Mouse (Mus musculus): ENCODE results near the gene Vps37c. TPM values are rescaled to one million over a fixed set of nuclear protein-coding genes. Genes with fewer than 3 reads are reported as not detected.

Gene Vps37c
- polyA plus RNA-seq, 1 experiment from 2014 or later = 21.9 TPM

DNA sequence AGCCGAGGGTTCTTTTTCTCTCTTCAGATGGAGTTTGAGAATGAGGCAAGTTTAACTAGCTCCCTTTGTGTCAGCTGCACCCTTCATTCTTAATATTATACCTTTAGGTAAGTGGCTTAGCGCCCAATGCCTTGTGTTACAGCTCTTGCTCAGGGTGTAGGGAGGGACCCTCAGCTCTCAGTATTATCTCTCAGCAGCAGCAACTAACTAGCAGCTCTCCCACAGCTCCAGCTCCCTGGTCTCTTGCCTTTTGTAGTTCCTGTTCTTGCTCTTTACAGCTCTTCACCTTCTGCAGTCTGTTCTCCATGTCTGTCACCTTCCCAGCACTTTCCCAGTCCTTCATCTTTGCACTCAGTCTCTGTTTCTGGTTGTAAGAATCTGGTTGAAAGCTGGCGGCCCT, 3.1 kb downstream of the Vps37c start:
- no peaks in the 10 kb centered on the region for H3K9me3 ChIP-seq (replicated peaks; ENCODE audit: control insufficient read depth, low read length)
- peaks cover 34% of the 10 kb centered on the region for H3K4me1 ChIP-seq (ENCODE audit: control insufficient read depth, insufficient read depth, low read length)
- 0 out of 2 replicates have a peak overlapping the region, but pooled peaks have one; percentile 9 for H3K4me2 ChIP-seq
- 53% methylated on average over 3 of the region's 3 CpGs for WGBS (ENCODE audit: insufficient replicate concordance)
- H3K27ac ChIP-seq (ENCODE audit: low read depth, low read length) = no peak overlapping the region; the same call in 1 of the 2 replicates
- H3K27me3 ChIP-seq (ENCODE audit: control insufficient read depth, insufficient read depth, low read length) = no peaks in the 10 kb centered on the region
- no peak overlapping the region for H3K4me3 ChIP-seq (ENCODE audit: low read depth, low read length)
- no peak for ATAC-seq (replicated peaks; ENCODE audit: insufficient number of reproducible peaks, low FRiP score, low TSS enrichment)
- peak overlapping the region; percentile 50; the same call in 1 of the 2 replicates for H3K9ac ChIP-seq (ENCODE audit: low read depth, low read length)
- no peaks in the 10 kb centered on the region for H3K36me3 ChIP-seq (ENCODE audit: control insufficient read depth, insufficient read depth, low read length)

- Histone ChIP-seq H3K4me1 (ENCODE audit: control insufficient read depth, insufficient read depth, low read length) (peaks cover 39% of the 10 kb centered on the region), H3K9ac (ENCODE audit: low read depth, low read length) (no peak overlapping the region), H3K36me3 (ENCODE audit: control insufficient read depth, insufficient read depth, low read length) (no peaks in the 10 kb centered on the region), H3K4me2 (no peak overlapping the region), H3K27me3 (ENCODE audit: control insufficient read depth, insufficient read depth, low read length) (no peaks in the 10 kb centered on the region), H3K4me3 (ENCODE audit: low read depth, low read length) (no peak overlapping the region), H3K27ac (ENCODE audit: low read depth, low read length) (no peak overlapping the region), H3K9me3 (replicated peaks; ENCODE audit: control insufficient read depth, low read length) (no peaks in the 10 kb centered on the region)
- 86% methylated on average over 4 of the region's 4 CpGs for WGBS (ENCODE audit: insufficient replicate concordance)
- ATAC-seq (replicated peaks; ENCODE audit: insufficient number of reproducible peaks, low FRiP score, low TSS enrichment) = no peak
These were observed 3.8 kb downstream of the Vps37c start for GRCm38 (mm10) chr19:10692361-10692760.

GRCm38 (mm10) chr19:10693926-10694682, 5.6 kb downstream of the Vps37c start:
- no peak for ATAC-seq (replicated peaks; ENCODE audit: insufficient number of reproducible peaks, low FRiP score, low TSS enrichment)
- no peaks in the 10 kb centered on the region for H3K9me3 ChIP-seq (replicated peaks; ENCODE audit: control insufficient read depth, low read length)
- H3K36me3 ChIP-seq (ENCODE audit: control insufficient read depth, insufficient read depth, low read length) = no peaks in the 10 kb centered on the region
- 84% methylated on average over 10 of the region's 10 CpGs for WGBS (ENCODE audit: insufficient replicate concordance)
- no peak overlapping the region for H3K27ac ChIP-seq (ENCODE audit: low read depth, low read length)
- H3K4me3 ChIP-seq (ENCODE audit: low read depth, low read length) = no peak overlapping the region
- H3K4me1 ChIP-seq (ENCODE audit: control insufficient read depth, insufficient read depth, low read length) = peaks cover 49% of the 10 kb centered on the region
- no peaks in the 10 kb centered on the region for H3K27me3 ChIP-seq (ENCODE audit: control insufficient read depth, insufficient read depth, low read length)
- no peak overlapping the region for H3K9ac ChIP-seq (ENCODE audit: low read depth, low read length)
- H3K4me2 ChIP-seq = no peak overlapping the region

DNA sequence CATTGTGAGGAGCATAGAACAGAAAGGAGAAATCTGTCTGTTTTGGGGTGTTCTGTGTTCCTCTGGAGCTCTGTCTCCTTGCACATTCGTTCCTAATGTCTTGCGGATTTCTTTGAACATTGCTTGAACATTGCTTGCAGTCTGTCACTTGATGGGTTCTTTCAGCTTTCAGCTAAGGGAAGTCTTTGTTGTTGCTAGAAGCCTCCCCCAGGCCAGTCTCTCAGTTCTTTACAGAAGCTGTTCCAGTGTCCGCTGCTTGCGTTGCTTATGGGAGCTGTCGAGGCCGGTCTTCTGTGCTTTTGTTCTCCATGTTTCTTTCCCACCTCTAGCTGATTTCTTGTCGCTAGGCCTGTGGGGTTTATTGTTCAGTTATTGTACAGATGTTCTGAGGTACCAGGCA, 7.3 kb downstream of the Vps37c start:
- H3K27ac ChIP-seq (ENCODE audit: low read depth, low read length) = 0 out of 2 replicates have a peak overlapping the region, but pooled peaks have one; percentile 2

GRCm38 (mm10) chr19:10698131-10698991, 9.8 kb downstream of the Vps37c start:
- H3K36me3 ChIP-seq (ENCODE audit: control insufficient read depth, insufficient read depth, low read length) = no peaks in the 10 kb centered on the region
- peaks cover 51% of the 10 kb centered on the region for H3K4me1 ChIP-seq (ENCODE audit: control insufficient read depth, insufficient read depth, low read length)
- WGBS (ENCODE audit: insufficient replicate concordance) = 62% methylated on average over 9 of the region's 9 CpGs
- no peaks in the 10 kb centered on the region for H3K9me3 ChIP-seq (replicated peaks; ENCODE audit: control insufficient read depth, low read length)
- H3K9ac ChIP-seq (ENCODE audit: low read depth, low read length) = no peak overlapping the region
- no peak for ATAC-seq (replicated peaks; ENCODE audit: insufficient number of reproducible peaks, low FRiP score, low TSS enrichment)
- H3K4me3 ChIP-seq (ENCODE audit: low read depth, low read length) = no peak overlapping the region
- H3K27me3 ChIP-seq (ENCODE audit: control insufficient read depth, insufficient read depth, low read length) = no peaks in the 10 kb centered on the region
- H3K4me2 ChIP-seq = no peak overlapping the region
- H3K27ac ChIP-seq (ENCODE audit: low read depth, low read length) = no peak overlapping the region

More for the DNA sequence above, 7.3 kb downstream of the Vps37c start:
- Histone ChIP-seq H3K9me3 (replicated peaks; ENCODE audit: control insufficient read depth, low read length) (no peaks in the 10 kb centered on the region), H3K4me3 (ENCODE audit: low read depth, low read length) (no peak overlapping the region), H3K36me3 (ENCODE audit: control insufficient read depth, insufficient read depth, low read length) (no peaks in the 10 kb centered on the region), H3K4me2 (no peak overlapping the region), H3K4me1 (ENCODE audit: control insufficient read depth, insufficient read depth, low read length) (peaks cover 50% of the 10 kb centered on the region), H3K9ac (ENCODE audit: low read depth, low read length) (no peak overlapping the region; the same call in 1 of the 2 replicates), H3K27me3 (ENCODE audit: control insufficient read depth, insufficient read depth, low read length) (no peaks in the 10 kb centered on the region)
- no peak for ATAC-seq (replicated peaks; ENCODE audit: insufficient number of reproducible peaks, low FRiP score, low TSS enrichment)
- 64% methylated on average over 7 of the region's 7 CpGs for WGBS (ENCODE audit: insufficient replicate concordance)

GRCm38 (mm10) chr19:10699851-10700250, 11.3 kb downstream of the Vps37c start:
- H3K27me3 ChIP-seq (ENCODE audit: control insufficient read depth, insufficient read depth, low read length) = no peaks in the 10 kb centered on the region
- H3K27ac ChIP-seq (ENCODE audit: low read depth, low read length) = peak overlapping the region; percentile 59
- H3K4me3 ChIP-seq (ENCODE audit: low read depth, low read length) = no peak overlapping the region
- H3K36me3 ChIP-seq (ENCODE audit: control insufficient read depth, insufficient read depth, low read length) = no peaks in the 10 kb centered on the region
- no peak overlapping the region for H3K4me2 ChIP-seq
- WGBS (ENCODE audit: insufficient replicate concordance) = 45% methylated on average over 9 of the region's 9 CpGs
- no peaks in the 10 kb centered on the region for H3K9me3 ChIP-seq (replicated peaks; ENCODE audit: control insufficient read depth, low read length)
- H3K4me1 ChIP-seq (ENCODE audit: control insufficient read depth, insufficient read depth, low read length) = peaks cover 52% of the 10 kb centered on the region
- ATAC-seq (replicated peaks; ENCODE audit: insufficient number of reproducible peaks, low FRiP score, low TSS enrichment) = no peak
- H3K9ac ChIP-seq (ENCODE audit: low read depth, low read length) = 0 out of 2 replicates have a peak overlapping the region, but pooled peaks have one; percentile 28

DNA sequence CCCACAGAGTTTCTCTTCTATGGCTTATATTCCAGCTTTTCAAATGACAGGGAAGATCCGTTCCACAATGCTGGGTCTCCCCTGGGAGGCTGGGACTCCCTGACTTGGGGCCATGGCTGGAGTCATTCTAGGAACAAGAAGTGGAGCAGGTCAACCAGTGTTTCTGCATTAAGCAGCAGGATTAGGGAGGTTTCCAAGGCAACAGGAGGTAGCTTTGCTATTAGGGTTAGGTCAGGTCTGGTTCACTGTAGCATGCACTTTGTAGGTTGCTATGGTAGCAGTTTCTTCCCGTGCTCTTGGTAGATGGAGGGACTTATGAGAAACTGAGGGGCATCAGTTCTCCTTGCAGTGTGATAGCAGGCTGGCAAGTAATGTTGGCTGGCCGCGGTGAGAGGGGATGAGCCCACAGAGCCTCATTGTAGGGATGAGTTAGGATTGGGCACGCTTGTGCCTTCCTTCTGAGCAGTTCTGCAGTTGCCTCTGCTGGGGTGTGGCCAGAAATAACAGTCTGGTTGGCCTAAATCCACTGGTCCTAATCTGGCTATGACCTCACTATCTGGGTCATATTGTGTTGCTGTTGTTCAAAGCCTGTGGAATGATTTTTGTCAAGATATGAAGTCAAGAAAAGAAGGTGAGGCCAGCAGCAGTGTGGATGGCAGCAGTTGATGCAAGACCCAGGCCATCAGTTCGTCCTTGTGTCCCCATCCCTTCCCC, 12.6 kb downstream of the Vps37c start:
- H3K27me3 ChIP-seq (ENCODE audit: control insufficient read depth, insufficient read depth, low read length) = no peaks in the 10 kb centered on the region
- H3K27ac ChIP-seq (ENCODE audit: low read depth, low read length) = no peak overlapping the region
- 70% methylated on average over 6 of the region's 6 CpGs for WGBS (ENCODE audit: insufficient replicate concordance)
- no peaks in the 10 kb centered on the region for H3K9me3 ChIP-seq (replicated peaks; ENCODE audit: control insufficient read depth, low read length)
- no peak overlapping the region for H3K9ac ChIP-seq (ENCODE audit: low read depth, low read length)
- H3K4me3 ChIP-seq (ENCODE audit: low read depth, low read length) = no peak overlapping the region
- no peaks in the 10 kb centered on the region for H3K36me3 ChIP-seq (ENCODE audit: control insufficient read depth, insufficient read depth, low read length)
- peaks cover 54% of the 10 kb centered on the region for H3K4me1 ChIP-seq (ENCODE audit: control insufficient read depth, insufficient read depth, low read length)
- no peak for ATAC-seq (replicated peaks; ENCODE audit: insufficient number of reproducible peaks, low FRiP score, low TSS enrichment)
- H3K4me2 ChIP-seq = no peak overlapping the region

- WGBS (ENCODE audit: insufficient replicate concordance) = 68% methylated on average over 8 of the region's 8 CpGs
- Histone ChIP-seq H3K4me2 (no peak overlapping the region), H3K27ac (ENCODE audit: low read depth, low read length) (no peak overlapping the region), H3K36me3 (ENCODE audit: control insufficient read depth, insufficient read depth, low read length) (no peaks in the 10 kb centered on the region), H3K4me3 (ENCODE audit: low read depth, low read length) (no peak overlapping the region), H3K9me3 (replicated peaks; ENCODE audit: control insufficient read depth, low read length) (no peaks in the 10 kb centered on the region), H3K9ac (ENCODE audit: low read depth, low read length) (no peak overlapping the region), H3K4me1 (ENCODE audit: control insufficient read depth, insufficient read depth, low read length) (peaks cover 57% of the 10 kb centered on the region), H3K27me3 (ENCODE audit: control insufficient read depth, insufficient read depth, low read length) (no peaks in the 10 kb centered on the region)
- no peak for ATAC-seq (replicated peaks; ENCODE audit: insufficient number of reproducible peaks, low FRiP score, low TSS enrichment)
These were observed 13.6 kb downstream of the Vps37c start for GRCm38 (mm10) chr19:10702125-10702524.
